Mouse (Mus musculus): Measurements from ENCODE around the gene Sh3yl1.

DNA sequence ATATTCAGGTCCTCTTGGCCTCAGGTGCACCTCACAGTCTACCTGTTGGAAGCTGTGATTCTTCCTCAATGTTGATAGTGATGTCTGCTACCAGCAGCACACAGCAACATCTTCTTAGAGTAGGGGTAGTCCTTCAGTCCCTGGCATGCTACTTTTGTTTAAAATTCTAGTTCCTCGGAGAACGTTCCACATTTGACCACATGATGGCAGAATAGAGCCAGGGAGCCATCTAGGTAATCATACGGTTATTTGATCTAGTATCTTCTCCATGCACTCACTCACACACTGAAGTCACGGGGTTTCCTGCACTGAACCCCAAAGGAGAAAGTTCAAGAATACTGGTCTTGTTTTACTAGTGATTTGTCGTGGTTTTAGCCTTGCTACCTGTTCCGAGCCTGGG lies 96.7 kb downstream of the Sh3yl1 start:
- TF ChIP-seq POLR2A (IDR thresholded peaks at IDR 0.05; ENCODE audit: low read depth, low read length) (no peak), CTCF (IDR thresholded peaks at IDR 0.05; ENCODE audit: borderline replicate concordance, insufficient read depth, low read length) (no peak)

Data from embryonic fibroblast, embryonic 13.5 days (primary cell).